Mouse (Mus musculus): ENCODE data around the gene Trpm1.

DNA sequence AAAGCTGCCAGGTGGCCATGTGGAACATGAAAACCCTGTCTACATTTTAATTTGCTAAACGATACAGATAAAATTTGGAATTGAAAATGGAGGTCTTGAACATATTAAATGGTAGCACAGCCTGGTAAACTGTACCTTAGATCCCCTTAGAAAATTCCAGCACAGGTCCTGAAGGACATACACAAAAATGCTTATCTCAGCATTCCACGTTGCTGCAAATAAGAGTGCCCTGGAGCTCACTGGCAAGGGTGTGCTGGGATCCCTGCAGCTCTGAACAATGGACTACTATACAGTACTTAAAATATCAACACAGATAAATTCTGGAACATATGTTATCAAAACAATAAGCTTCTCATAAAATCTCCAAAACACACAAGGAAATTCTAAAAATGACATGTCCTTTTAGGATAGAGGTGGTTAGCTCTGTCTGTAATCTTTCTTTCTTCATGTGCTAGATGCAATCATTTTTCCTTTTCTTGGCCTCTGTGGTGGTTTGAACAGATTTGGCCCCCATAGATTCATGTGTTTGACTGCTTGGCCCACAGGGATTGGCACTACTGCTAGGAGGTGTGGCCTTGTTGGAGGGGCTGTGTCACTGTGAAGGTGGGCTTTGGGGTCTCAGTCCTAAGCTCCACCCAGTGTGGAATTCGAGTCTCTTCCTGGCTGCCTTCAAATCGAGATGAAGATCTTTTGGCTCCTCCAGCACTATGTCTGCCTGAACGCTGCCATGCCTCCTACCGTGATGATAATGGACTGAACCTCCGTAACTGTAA is 3.5 kb downstream of the Trpm1 start:
- TF ChIP-seq CTCF (IDR thresholded peaks at IDR 0.05; ENCODE audit: low read depth, low read length) (no peak), POLR2A (IDR thresholded peaks at IDR 0.05; ENCODE audit: borderline replicate concordance, low read depth, low read length) (no peak)

Data from bone marrow macrophage, adult 2 months (primary cell).